Mouse (Mus musculus) heart, adult 8-10 months (tissue): ENCODE data around the gene Sptbn1. TPM values are rescaled to one million over a fixed set of nuclear protein-coding genes. Genes with fewer than 3 reads are reported as not detected.
"Not testable (repeated sequence)": the region's sequence is repeated elsewhere in the genome, so short reads cannot be mapped to it uniquely, and the experiment has no call there.

Experiments used
- DNase-seq: peaks from one replicate; pipeline ENCODE4 v3.0.0; 2022; ENCODE audit warnings: low spot score
- total RNA-seq, 4 experiments: library from RNA; stranded (reverse); gene quantifications; 2 replicates each; pipeline ENCODE4 v1.2.4; 2022

The Sptbn1 gene
- total RNA-seq, 4 experiments from 2014 or later: 542 to 588 (median 572) TPM

DNA sequence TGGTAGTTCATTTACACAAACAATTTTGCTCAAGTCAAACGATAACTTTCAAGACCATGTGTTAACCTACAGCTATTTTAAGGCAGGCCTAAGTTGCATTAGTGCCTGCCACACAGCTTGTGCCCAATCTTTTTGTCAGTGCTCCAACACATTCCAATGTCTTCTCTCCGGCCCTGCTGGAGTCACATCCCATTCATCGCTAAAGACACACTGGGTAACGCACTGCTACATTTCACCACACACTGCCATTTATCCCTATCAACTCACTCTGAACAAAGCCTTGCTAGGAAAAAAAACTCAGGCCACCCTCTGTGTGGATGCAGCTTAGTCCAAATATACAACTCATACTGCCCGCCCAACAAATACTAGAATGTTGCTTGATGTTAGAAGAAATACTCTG lies 11.5 kb downstream of the Sptbn1 start:
- peak; percentile 60 for DNase-seq

DNA sequence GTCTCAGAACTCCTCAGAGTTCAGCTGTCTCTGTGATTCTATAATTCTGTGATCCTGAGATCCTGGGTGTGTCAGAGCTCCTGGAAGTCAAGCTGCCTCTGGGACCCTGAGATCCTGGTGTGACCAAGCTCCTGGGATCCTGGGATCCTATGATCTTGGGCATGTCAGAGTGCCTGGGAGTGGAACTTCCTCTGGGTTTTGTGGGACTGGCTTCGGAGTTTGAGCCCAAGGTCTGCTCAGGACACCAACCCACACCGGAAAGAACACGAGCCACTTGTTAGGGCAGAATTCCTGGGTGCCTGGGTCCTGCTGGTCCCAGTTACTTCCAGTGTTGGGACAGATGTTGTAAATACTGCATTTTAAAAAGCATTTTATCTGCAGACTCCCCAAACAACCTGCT lies 12.8 kb downstream of the Sptbn1 start:
- not testable (repeated sequence) for DNase-seq

DNA sequence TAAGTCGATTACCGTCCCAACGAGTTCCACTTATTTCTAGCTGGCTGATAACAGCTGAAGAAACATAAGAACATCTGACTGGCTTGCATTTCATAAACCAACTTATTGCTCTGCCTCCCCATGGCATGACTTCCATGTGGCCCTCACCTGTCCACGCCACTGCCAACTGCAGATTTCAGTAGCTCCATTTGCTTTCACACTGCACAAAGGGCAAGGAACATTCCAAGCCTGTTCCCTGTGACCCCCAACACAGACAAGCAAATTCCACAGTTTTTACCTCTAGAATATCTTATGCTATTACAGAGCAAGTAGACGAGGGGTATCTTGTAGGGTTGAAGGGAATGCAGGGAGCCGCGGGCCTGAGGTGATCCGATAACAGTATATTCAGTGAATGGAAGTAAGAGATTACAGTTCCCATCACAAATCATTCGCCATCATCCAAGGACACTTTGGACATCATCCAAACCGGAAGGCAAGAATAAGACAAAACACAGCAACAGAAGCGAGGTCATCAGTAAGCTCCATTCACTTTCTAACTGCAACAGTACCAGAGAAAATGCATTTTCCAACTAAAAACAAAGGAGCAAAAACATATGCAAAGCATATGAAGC lies 16.6 kb downstream of the Sptbn1 start:
- DNase-seq: no peak

DNA sequence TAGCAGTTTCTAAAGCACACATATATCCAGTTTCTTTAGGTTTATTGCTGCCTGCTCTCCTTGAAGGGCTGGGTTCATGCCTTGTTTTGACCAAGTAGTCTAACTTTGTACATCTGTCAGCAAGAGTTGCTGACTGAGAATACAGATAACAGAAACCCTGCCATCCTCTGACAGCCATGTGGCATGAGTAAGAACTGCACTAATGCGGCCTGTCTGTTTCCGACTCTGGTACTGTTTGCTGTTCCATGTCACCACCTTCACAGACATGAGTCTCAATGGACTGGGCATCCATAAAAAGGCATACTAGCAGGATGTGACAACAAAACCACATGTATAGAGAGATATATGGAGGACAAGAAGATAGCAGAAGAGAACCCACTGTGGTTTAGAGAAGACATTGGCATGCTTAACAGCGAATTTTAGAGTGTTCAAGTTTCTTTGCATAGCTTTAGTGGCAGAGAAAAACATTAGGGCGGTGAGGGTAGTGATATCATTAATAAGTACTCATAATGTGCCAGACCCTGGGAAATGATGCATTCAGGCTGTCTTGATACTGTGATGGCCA lies 18.4 kb downstream of the Sptbn1 start:
- no peak for DNase-seq

DNA sequence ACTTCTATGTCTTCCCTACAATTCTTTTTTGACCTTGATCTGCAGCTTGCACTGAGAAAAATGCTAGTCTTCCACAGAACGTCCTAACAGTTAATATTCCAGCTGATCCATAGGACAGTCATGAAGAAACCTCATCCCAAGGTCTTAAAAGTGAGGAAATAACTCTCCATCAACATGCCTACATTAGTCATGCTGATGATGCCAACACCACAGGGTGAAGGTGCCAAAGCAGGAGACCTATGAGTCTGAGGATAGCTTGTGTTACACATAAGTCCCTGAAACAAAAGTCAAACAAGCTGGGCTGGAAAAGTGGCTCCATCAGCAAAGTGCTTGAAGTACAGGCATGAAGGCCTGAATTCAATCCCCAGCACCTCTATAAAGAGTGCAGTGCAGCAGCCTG lies 20.9 kb downstream of the Sptbn1 start:
- no peak for DNase-seq

DNA sequence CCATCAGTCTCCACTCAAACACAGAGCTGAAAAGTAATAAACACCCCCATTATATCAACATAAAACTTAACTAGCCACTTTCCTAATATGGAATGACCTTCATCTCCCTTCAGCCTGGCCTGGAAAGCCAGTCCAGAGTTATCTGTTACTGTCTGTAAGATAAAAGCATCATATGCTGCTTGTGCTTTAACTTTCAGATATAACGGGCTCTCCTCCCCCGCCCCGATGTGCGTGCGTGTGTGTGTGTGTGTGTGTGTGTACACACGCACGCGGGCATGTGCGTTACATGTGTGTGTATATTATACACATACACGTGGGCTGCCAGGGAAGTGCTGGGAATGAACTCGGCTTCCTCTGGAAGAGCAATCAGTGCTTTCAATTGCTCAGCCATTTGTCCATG lies 21.8 kb downstream of the Sptbn1 start:
- no peak for DNase-seq

DNA sequence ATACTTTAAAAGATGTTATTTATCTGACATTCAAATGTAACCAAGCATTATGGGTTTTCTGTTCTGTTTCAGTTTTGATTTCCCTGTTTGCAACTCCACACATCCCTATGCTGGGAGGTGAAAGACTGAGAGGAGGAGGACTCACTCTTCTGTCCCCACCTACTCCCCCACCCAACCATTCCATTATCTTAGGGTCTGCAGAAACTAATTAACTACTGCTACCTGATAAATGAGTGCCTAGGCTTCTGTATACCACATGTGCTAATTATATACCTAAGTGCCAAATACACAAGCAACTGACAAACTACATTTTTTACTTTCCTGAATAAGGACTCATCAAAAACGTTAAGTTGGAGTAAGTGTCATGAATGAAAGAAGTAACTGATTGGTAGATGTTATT lies 23.8 kb downstream of the Sptbn1 start:
- no peak for DNase-seq

DNA sequence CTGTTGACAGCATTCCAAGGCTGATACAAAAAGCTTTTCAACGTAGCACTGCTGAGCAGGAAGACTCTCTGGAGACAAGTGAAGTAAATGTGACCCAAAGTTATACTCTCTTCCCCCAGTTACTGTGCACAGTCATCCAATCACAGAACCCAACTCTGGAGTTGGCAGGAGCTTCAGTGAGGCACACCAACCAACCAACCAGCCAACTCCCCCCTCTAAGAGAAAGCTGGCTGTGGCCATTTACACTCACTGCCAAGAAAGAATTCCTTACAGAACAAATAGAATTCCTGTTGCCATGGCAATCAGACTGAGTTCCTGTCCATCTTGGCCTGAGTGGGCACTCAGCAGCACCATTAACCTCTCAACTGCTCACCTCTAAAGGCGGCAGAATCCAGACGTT lies 24.4 kb downstream of the Sptbn1 start:
- DNase-seq: peak; percentile 82

DNA sequence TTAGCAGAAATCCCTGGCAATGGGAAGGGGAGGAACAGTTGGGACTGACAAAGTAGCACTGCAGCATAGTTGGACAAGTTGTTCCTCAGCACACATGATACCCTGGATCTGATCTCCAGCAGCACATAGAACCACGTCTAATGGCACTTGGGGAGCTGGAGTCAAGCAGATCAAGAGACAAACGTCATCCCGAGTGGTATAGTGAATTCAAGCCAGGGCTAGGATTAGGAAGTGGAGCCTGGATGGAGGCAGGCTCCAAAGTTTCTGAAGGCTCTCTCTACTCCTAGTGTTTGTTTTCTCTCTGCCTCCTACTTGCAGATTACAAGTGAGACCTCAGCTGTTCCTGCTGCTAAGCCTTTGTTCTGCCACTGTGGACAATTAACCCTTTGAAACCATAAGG lies 27.1 kb downstream of the Sptbn1 start:
- DNase-seq: no peak

DNA sequence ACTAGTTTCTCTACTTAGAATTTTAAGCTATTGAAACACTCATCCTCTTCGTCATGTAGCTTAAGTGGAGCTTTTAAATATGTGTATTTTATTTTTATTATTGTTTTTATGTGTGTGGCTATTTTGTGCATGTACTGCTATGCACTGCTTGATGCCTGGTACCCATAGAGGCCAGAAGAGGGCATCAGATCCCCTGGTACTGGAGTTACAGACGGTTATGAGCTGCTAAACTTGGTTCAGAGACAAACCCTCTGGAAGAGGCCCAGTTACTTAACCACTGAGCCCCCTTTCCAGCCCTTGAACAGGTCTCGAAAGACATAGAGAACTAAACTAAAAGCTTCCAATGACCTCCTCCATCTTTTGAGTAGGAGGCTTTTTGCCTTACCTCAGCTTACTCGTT lies 30.0 kb downstream of the Sptbn1 start:
- no peak for DNase-seq

DNA sequence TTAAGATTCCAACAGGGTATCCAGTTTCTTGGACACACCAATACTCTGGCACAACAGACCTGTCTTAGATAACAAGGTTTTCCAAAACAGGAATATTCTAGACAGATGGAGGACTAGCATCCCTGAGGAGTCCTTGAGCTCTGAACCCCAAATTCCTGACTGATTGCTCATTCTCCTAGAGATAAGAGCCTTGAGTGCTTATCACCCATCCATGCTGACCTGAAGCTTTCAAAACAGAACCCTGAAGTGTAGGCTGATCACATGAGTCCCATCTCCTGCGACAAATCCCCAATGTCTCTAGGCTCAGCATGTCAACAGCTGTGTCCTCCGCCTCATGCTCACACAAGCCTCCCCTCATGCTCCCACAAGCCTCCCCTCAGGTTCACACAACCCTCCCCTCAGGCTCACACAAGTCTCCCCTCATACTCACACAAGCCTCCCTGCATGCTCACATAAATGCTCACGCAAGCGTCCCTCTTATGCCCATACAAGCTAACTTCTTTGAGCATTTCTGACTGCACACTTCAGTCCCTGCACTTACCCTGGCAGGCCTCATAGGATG lies 31.2 kb downstream of the Sptbn1 start:
- DNase-seq: no peak

DNA sequence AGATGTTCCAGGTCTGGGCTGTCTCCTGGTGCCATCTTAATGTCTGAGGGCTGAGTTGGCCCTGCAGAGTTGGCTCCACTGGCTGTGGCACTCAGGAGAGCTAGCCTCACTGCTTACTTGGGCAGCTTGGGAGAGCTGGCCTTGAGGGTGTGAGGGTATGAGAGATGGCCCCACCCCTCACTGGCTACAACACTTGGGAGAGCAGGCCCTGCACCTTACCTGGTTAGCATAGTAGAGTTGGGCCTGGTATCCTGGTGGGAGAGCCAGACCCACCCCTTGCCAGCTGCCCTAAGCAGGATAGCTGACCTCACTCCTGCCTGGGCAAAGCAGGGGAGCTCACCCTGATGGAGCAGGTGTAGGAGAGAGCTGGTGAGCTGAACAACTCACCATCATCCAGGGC lies 32.3 kb downstream of the Sptbn1 start:
- DNase-seq: no peak

DNA sequence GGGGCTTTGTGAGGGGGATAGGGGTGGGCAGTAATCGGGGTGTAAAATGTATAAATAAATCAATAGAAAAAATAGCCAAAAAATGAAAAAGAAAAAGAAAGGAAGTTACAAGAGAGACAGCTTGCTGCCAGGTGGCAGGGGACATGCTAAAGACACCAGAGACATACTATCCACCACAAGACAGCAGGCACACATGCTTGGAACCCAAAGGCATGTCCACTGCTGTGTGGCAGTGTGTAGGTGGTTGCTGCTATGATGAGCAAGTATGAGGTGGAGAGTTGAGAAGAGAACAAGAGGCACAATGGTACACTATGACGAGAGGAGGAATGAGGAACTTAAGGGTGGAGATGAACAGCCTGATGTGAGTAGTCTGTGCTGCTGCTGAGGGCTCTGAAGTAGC lies 32.8 kb downstream of the Sptbn1 start:
- DNase-seq: no peak

DNA sequence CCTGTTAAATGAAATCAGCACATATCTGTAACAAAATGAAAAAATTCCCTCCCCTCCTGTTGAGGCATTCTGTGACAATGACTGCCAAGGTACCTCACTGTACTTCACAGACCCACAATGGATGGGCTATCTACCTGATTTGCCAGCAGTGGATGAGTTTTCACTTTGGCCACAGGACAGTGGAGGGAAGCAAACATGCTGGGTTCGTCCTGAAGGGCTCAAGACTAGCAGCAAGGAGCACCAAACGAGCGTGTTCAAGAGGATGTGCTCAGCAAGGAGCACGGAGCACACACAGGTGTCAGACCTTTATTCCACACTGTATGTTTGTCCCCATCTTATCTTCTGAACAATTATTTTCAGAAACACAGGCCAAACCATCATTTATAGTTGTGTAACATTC lies 34.0 kb downstream of the Sptbn1 start:
- no peak for DNase-seq

DNA sequence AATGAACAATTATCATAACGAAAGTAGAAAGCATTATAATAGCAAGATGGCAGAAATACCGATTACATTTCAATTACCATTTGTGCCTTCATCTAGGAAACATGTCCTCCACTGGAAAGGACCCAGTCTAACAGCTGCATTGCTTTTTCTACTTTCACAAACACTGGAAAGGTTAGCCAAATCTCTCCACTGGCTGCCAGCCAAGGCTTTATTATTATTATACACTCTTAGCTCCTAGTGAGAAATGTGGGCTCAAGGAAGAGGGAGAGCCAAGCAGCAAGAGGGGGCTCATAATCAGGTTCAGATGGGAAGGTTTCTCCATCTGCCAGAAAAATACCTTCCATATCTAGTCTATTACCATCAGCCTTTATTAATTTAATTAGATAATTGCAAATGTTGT lies 35.9 kb downstream of the Sptbn1 start:
- peak; percentile 89 for DNase-seq

DNA sequence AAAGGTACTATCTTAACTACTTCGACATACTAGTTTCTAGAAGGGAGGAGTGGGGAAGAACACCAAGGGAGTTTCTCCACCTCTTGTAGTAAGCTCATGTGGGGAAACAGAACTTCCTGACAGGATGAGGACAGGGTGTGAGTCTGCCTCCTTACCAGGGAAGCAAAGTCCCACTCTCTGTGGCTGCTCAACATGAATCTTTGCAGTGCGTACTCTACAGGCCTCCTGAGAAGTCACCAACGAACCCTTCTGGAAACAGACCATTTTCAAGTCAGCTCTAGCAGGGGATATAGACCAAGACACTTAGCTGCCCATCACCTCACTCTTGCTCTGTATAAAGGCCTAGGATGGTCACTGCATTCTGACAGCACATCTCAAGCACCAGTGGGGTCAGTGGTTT lies 36.6 kb downstream of the Sptbn1 start:
- no peak for DNase-seq

DNA sequence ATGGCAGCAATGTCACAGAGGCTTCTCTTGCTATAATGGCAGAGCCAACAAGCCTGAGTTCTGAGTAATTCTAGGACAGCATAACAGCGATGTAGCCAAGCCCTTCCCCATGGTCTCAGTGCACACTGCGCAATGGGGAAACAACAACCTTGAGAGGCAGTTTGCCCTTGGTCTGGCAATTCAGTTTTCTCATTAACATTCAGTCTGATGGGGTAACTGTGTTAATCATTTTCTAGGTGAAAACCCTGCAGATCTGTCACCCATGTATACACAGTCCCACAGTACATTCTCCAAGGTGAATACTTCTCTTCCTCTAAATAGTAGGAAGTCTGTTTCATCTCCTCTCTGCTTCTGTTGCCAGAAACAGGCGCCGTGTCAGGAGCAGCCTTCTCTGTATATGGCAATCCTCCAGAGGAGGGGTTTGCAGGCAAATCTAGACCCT lies 37.6 kb downstream of the Sptbn1 start:
- DNase-seq: no peak

DNA sequence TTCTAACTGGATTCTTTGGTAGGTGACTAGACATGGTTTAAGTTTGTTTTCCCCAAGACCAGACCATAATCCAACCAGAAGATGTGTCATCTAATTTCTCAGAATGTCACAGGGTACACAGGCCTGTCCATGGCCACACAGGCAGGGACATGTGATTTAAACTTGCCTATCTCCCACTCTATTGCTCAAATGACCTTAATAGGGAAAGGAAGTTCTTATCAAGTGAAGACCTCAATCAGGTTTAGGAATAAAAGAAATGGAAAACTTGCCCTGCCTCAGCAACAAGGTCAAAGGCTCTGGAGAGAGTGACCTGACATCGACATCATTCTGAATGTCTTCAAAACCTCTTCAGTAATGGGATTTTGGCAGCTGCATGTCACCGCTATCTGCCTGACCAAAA lies 41.2 kb downstream of the Sptbn1 start:
- DNase-seq: no peak

DNA sequence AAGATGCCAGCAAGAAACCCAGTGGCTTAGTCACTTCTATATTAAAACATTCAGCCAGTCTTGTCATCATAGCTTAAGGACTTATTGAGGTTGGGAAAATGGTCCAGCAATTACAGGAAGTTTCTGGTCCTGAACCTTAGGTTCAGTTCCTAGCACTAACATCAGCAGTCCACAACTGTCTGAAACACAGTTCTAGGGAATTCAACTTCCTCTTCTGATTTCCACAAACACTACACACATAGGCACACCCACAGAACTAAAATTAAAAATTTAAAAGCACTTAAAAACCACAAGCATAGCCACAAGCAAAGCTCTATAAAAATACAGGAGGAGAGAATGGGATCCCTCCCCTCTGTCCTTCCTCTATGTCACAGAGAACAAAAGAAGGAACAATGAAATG lies 43.4 kb downstream of the Sptbn1 start:
- DNase-seq: no peak

DNA sequence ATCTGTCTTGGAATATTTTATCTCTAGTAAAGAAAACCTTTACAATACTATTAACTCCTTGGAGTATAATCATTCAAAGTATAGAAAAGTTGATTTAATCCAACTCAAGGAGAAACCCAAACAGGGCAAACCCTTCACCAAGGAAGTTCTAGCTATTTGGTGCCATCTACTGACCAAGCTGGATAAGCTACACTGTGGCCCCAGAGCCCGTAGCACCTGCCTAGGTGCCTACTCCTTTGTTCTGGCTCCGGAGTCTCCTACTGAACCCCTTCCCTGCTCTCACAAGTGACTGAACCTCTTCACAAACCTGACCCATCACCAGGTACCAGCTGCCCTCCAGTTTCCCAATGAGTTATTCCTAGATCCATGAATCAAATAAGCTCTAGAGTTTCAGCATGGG lies 45.3 kb downstream of the Sptbn1 start:
- no peak for DNase-seq

DNA sequence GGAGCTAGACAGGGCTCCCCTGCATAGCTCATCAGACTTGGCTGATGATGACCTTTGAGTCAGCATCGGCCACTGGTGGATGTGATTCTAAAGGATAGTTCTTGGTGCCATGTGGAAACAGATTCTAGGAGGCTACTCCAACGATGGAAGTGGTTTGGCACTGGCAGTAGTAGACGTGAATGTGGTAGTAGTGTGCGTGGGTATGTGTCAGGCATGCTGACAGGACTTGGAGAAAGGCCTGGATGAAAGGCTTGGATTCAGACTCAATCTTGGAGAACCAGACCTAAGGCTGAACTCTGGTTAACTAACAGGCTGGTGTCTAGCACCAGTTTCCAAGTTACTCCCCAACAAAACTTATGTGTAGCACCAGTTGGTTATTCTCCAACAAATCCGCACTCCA lies 46.9 kb downstream of the Sptbn1 start:
- no peak for DNase-seq

DNA sequence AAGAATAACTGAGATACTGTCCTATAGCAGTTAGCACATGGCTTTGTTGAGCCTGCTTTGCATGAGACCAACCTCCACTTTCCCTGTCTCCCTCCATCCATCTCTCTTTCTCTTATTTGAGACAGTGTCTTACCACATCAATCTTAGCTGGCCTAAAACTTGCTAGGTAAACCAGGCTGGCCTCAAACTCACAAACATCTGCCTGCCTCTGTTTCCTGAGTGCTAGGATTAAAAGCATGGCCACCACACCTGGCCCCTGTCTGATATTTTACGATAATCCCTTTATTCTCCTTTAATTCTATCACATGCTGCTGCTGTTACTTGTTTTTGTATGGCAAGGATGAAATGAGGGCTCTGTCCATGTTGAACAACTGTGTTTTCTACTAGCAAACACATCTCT lies 49.6 kb downstream of the Sptbn1 start:
- no peak for DNase-seq

DNA sequence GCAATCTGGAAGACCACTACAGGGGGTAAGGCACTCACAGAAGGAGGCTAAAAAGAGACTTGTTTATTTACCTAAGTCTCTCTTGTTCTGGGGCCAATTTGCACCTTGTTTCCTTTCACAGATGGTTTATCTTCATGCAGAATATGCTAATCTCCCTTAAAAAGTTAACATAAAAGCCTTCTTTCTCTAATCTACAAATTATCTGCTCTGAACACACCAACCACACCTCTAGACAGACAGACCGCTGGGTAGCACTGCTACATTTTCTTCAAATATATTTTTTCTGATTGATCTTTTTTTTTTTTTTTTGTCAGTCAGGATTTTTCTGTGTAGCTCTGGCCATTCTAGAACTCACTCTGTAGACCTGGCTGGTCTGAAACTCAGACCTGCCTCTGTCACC lies 50.5 kb downstream of the Sptbn1 start:
- no peak for DNase-seq
